Mouse (Mus musculus) CH12F3 (cell line): ENCODE results near the gene Gpr107.
"Not testable (repeated sequence)": the region's sequence is repeated elsewhere in the genome, so short reads cannot be mapped to it uniquely, and the experiment has no call there.

Experiments used
- in situ Hi-C: fragments of 300-500 bp; cut with MboI; formaldehyde crosslinking; loops from 2 replicates; pipeline ENCODE4 v1.14.3; 2020; ENCODE audit warnings: low sequenced_read_pairs

The Gpr107 gene

DNA sequence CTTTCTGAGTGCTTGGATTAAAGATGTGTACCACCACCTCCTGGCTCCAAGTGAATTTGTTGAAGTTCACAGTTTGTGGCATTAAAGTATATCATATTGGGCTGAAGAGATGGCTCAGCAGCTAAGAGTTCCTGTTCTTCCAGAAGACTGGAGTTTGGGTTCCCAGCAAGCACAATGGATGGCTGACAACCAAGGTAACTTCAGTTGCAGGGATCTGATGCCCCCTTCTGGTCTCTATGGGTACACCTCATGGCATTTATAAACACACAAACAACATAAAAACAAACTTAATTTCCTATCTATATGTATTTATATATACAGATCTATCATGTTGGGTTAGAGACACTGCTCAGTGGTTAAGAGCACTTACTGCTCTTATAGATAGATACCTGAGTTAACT, 1.4 kb upstream of the Gpr107 start:
- in situ Hi-C loops, result loop anchor here (10.0 kb wide), 1 partner anchor 116 kb away; no protein-coding TSS in a partner anchor

DNA sequence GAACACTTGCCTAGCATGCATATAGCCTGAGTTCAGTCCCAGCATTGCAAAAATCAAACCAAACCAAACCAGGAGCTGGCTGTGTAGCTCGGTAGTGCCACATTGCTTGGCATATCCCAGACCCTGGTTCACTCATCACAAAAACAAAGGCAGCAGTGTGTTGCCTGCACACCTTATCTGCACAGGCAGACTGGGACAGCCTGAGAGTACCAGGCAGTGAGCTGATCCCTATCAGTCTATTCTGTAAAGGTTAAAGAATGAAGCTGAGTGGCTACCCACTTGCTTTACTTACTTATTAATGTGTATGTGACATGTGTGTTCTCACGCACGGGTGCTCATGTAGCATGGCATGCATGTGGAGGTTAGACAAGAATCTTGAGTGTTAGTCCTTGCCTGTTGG, 4.7 kb downstream of the Gpr107 start:
- in situ Hi-C loops, result loop anchor here (10.0 kb wide), 1 partner anchor 122 kb away; no protein-coding TSS in a partner anchor

DNA sequence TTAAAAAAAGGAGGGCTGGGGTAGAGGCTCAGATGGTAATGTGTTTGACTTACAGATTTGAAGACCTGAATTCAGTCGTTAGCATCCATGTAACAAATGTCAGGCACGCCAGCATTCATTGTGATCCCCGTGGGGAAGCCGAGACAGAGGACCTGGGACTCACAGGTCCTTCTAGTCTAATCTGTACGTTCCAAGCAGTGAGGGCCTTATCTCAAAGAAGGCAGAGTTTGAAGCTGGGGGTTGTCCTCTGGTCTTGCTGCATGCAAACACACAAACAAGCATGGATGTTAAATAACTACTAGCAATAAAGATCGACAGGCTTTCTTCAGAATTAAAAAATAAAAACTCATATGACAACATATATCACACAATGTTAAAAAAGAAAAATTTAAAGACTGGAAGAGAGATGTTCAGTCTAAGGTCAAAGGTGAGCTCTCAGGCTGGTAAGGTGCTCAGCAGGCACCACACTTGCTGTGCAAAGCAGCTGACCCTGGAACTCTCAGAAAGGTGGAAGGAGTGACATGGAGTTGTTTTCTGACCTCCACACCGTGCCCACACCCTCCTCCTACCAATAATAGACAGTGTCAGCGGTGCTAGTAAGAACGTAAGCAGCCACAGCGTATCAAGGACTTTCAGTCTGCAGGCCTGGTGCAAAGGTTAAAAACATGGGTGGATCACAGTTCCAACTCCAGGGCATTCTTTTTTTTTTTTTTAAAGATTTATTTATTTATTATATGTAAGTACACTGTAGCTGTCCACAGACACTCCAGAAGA, 8.2 kb downstream of the Gpr107 start:
- in situ Hi-C loops, result no loop called here

DNA sequence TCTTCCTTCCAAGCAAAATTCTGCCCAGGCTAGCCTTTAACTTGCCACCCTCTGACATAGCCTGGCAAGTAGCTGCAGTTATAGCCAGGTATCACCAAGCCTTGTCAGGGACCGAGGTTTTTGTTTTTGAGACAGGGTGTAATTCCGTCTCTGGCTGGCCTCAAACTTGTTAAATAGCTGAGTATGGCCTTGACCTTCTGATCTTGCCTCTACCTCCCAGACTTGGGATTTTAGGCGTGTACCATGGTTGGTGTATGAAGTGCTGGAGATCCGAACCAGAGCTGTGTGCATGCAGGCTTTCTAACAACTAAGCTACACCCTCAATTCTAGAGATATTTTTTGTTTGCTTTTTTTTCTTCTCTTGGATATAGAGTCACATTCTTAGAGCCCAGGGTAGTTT, 9.5 kb downstream of the Gpr107 start:
- in situ Hi-C loops, result no loop called here

DNA sequence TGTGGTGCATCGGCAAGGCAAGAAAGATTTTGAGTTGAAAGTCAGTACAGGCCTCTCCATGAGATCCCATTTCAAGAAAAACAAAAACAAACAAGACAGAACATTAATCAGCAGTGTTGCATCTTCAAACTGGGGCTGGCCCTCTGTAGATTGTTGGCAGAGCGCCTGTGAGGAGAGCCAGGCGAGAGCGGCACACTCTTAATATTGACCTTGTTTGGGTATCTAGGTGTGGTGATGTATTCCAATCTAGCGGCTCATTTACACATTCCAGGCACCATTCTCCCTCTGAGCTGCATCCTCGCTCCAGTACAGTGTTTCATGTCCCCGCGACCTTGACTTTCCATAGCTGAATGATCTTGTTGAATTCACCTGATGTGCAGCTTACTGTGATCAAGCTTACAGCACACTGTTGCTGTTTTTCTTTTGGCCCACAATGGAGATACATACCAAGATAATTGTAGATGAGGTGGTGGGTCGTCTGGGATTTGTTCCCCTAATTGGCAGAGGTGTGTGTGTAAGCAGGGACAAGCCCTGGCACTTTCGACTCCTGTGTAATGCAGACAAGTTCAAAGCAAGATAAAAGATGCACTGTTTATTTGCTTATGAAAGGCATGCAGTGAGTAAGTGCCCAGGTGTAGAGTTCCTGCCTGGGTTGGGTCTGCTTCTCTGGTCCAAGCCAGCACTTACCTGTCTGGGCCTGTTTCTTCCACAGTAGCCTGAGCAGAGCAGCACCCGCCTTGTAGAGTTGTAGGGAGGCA, 11.4 kb downstream of the Gpr107 start:
- in situ Hi-C loops, result no loop called here

DNA sequence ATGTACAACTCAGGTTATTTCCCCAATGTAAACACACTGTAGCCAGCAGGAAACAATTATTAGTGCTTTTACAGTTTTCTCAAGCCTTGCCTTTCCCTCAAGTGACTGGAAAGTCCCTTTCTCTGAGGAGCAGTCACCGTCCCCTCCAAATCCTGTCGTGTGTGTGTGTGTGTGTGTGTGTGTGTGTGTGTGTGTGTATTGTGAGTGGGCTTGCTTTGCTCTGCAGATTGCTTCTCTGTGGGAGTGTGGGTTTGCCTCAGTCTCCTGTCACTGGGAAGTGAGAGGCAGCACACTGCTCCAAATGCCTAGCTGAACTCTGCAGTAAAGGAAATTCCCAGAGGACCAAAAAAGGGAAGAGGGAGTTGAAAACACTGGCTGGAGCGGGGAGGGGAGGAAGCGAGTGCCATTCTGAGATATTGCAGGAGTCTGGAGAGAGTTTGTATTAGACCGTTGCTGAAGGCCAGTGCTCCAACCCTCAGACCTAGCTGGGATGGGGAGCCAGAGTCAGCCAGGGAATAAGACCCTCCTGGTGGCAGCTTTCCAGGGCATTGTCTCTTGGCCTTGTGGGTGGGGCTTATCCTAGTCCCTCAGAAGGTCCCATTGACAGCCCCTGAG, 12.8 kb downstream of the Gpr107 start:
- in situ Hi-C loops, result no loop called here

DNA sequence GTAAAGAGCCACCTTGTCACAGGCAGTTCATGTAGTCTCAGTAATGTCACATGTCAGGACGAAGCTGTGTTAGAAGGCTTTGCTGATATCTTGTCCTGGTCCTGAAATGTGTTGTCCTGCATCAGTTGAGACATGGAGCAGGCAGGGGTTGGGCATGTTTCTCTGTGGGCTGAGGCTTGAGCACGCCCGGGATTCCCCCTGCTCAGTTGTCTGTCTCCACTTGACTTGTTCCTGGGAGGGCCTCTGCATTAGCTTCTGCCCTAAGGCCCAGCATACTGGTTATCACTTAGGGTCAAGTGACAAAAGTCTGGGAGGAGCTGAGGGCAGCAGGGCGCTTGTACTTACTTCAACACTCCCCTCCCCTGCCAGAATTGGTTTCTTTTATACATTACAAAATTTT, 13.4 kb downstream of the Gpr107 start:
- in situ Hi-C loops, result no loop called here

DNA sequence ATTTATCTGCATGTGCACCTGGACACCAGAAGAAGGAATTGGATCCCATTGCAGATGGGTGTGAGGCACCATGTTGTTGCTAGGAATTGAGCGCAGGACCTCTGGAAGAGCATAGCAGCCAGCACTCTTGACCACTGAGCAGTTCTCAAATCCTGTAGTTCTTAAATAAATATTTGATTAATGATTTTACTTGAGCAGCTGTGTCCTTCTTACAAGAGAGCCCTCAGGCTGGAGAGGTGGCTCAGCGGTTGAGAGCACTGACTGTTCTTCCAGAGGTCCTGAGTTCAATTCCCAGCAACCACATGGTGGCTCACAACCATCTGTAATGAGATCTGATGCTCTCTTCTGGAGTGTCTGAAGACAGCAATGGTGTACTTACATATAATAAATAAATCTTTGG, 15.5 kb downstream of the Gpr107 start:
- in situ Hi-C loops, result not testable (repeated sequence)

DNA sequence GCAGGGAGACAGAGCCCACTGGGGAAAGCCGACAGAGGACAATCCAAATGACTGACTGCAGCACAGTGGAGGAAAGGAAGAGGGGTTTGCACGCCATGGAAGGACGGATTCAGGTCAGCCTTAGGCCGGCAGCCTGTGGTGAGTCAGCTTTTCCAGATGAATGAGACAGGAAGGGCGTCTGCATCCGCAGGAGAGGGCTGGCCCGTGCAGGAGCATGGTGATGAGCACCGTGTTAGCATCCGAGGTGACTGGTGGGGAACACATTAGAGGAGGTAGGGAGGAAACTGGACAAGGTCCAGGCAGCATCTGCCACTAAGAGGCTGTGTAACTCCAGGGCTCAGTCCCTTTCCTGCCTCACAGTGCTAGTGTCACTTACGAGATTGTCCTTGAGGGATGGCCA, 16.9 kb downstream of the Gpr107 start:
- in situ Hi-C loops, result no loop called here

DNA sequence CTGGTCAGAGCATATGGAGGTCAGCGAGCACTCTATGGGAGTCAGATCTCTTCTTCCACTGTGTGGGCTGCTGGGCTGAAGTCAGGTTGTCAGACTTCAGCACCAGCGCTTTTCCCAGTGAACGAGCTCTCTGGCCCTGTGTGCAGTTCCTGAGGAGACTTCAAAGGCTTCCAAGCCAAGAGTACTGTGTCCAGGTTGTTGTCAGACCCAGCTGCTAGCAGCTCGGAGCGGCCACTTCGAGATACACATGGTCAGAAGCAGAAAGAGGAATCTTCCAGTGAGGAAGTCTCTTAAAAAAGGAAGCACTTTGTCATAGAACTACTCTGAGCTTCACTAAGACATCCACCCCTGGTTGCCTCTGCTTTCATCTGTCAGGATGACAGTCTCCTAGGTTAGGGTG, 18.0 kb downstream of the Gpr107 start:
- in situ Hi-C loops, result no loop called here

DNA sequence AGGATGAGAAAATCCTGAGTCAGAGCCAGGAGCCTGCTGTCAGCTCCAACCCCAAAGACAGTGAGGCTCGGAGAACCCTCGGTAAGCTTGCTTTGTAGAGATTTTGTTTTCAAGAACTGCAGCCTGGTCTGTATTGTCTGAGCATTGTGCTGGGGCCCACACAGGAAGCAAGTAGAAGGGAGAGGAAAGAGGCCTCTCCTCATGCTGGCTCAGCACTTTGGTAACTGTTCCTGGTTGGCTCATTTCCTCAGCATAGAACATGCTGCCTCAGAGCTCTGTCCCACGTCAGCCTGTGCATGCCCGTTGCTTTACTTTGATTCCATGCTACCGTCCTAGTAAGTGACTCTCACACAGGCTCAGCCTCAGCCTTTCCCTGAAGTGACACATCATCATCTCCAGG, 19.9 kb downstream of the Gpr107 start:
- in situ Hi-C loops, result no loop called here

DNA sequence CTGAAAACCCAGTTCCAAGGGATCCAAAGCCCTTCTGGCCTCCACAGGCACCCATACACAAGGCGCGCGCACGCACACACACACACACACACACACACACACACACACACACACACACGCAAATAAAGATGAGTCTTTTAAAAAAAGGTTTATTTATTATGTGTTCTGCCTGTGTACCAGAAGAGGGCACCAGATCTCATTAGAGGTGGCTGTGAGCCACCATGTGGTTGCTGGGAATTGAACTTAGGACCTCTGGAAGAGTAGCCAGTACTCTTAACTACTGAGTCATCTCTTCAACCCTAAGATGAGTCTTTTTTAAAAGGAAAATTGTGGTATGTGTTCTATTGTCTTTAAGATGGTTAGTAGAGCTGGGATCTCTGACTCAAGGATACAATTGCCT, 20.4 kb downstream of the Gpr107 start:
- in situ Hi-C loops, result no loop called here

DNA sequence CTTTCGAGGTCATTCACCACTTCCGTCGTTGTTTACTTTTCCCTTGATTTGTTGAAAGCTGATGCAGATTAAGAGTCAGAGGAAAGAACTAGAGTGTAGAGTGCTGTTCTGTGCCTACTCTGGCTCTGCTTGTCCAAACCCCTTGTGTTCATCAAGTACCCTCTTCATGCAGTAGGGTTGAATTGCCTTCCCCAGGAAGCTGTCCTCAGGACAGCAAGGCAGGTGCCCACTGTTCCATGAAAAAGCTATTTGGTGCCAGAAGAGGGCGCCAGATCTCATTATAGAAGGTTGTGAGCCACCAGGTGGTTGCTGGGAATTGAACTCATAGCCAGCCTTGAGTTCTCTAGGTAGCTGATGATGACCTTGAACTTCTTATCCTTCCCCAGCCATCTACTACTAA, 21.2 kb downstream of the Gpr107 start:
- in situ Hi-C loops, result no loop called here

DNA sequence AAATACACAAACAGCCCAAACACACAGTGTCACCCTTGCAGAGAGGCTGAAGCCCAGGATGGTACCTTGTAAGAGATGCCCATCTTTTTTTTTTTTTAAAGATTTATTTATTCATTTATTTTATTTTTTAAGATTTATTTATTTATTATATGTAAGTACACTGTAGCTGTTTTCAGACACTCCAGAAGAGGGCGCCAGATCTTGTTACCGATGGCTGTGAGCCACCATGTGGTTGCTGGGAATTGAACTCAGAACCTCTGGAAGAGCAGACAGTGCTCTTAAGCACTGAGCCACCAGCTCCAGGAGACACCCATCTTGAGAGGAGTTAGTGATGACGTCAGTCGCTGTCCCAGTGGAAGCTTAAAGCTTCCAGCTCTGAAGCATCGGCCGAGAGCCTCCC, 26.5 kb downstream of the Gpr107 start:
- in situ Hi-C loops, result not testable (repeated sequence)

DNA sequence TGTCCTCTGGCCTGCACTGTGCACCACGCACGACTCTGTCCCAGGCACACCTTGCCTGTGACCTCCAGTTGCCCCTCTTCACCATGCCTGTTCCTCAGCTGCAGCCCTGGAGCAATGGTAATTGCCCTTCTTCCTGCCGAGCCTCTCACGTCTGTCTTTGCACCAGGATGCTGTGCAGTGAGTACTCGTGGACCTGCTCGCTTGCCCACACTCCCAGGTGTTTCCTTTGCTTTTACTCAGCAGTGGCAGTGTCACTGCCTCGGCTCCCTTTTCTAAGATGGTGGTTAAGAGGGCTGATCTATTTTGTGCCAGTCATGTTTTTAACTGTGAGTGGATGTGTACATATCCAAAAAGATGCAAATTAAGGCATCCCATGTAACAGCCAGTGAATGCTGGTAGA, 27.4 kb downstream of the Gpr107 start:
- in situ Hi-C loops, result no loop called here

DNA sequence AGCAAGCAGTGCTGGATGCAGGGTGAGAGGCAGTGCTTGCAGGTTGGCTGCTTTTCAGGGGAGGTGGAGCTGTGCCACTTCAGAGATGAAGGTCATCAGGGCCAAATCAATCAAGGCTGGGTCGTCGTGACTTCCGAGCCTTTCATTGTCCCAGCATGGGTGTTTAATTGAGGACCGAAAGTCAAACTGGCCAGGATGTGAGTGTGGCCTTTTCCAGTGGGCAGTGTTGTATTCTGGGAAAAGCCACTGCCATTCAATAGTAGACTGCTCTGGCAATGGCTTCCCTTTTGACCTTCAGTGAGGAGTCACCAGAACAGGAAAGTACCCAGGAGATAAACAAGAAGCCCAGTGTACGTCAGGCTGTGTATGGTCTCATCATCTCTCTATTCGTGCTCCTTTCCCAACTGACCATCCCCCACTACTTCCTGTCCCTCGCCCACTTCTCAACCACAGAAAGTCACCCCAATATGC, 28.0 kb downstream of the Gpr107 start:
- in situ Hi-C loops, result no loop called here

DNA sequence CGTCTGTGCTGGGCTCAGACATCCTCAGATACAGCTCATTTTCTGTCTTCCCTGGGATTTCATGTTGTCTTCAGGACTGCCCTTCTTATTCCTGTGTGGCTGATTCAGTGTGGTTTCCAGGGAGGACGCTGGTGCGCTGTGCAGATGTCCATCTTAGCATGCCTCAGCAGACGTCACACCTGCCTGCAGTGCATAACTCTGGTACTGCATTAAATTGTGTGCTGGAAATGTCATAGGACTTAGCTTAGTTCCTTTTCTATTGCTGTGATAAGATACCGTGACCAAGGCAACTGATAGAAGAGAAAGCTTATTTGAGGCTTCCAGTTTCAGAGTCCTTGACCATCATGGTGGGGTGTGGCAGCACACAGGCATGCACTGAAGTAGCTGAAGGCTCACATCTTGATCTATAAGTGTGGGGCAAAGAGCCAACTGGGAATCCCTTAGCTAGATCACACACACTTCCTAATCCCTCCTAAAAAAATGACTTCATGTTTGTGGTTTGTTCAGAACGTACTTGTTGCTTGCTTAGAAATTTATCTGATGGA, 30.7 kb downstream of the Gpr107 start:
- in situ Hi-C loops, result no loop called here

DNA sequence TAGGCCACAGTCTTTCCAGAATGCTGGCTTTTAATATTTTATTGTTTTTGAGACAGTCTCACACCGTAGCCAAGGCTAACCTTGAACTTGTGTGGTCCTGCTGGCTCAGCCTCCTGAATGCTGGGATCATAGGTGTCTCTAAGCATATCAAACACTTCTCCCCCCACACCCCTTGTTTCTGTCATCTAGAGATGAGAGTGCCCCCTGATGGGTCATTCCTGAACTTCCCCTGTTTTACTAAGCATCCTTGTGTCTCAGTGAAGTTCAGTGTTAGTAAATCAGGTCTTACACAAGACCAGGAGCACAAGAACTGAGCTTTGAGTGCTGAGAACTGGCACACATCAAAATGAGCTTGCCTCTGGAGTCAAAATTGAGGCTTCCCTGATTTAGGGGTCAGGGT, 31.7 kb downstream of the Gpr107 start:
- in situ Hi-C loops, result no loop called here

DNA sequence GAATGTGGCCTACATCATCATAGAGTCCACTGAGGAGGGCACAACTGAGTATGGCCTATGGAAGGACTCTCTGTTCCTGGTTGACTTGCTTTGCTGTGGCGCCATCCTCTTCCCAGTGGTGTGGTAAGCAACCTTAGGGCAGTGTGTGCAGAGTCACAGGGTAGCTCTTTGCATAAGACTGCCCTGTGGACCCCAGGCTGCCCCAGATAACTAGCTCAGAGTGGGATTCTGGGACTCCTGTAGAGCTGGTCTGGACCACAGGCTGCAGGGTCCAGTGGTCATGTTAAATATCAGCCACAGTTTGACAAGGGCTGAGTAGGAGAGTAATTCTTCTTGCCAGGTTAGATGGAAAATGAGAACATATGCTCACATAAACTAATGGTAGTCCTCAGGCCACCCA, 36.6 kb downstream of the Gpr107 start:
- in situ Hi-C loops, result no loop called here

DNA sequence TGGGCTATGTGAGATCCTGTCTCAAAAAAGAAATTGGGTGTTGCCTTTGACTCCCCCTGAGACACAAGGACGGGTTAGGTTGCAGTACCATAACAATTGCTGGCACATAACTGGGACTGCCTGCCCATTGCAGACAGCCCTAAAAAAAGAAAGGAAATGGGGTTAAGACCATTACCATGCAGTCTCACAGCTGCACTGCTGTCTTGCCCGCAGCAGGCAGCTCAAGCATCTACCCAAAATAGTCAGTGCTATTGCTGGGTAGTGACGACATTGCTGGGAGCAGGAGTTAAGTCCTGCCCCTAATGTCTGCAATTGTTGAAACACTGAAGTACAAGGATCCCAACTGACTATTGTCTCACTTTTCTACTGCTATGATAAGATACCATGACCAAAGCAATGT, 37.5 kb downstream of the Gpr107 start:
- in situ Hi-C loops, result loop anchor here (10.0 kb wide), 1 partner anchor 95 kb away; no protein-coding TSS in a partner anchor

DNA sequence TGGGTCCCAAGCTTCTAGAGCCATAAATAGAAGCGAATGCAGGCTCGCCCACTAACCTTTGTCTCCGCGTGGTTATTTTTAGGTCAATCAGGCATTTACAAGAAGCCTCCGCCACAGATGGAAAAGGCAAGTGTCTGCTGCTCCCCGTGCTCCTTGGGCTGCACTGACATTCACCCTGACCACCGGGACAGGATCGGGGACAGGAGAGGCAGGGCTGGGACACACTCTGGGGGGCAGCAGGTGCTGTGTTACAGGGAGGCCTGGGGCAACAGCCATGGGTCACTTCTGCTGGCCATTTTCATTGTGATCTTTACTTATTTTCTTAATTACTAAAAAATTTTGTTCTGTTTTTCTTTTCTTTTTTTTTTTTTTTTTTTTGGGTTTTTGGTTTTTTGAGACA, 39.6 kb downstream of the Gpr107 start:
- in situ Hi-C loops, result loop anchor here (10.0 kb wide), 1 partner anchor 93 kb away; no protein-coding TSS in a partner anchor
